Mouse (Mus musculus) heart, embryonic 11.5 days (tissue): Measurements from ENCODE around the gene Cplx1. TPM values are rescaled to one million over a fixed set of nuclear protein-coding genes. Genes with fewer than 3 reads are reported as not detected.
"Not testable (repeated sequence)": the region's sequence is repeated elsewhere in the genome, so short reads cannot be mapped to it uniquely, and the experiment has no call there.

Experiments used
- ATAC-seq: fragments of 200-750 bp; cut with Nextera tagmentation; replicated peaks from 2 replicates; pipeline ENCODE4 v1.8.0; 2017; ENCODE audit warnings: moderate library complexity; ENCODE audit not compliant: insufficient number of reproducible peaks, low FRiP score, low TSS enrichment
- H3K27ac ChIP-seq: fragments of 300-500 bp; sonication (generic); 2 replicates; pipeline ENCODE4 v1.5.1; 2014; ENCODE audit warnings: mild to moderate bottlenecking, low read depth, low read length
- H3K27me3 ChIP-seq: fragments of 300-500 bp; sonication (generic); 2 replicates; pipeline ENCODE4 v1.6.1; 2014; ENCODE audit warnings: mild to moderate bottlenecking, low read length, mixed read lengths; ENCODE audit not compliant: control insufficient read depth, insufficient read depth
- H3K36me3 ChIP-seq: fragments of 300-500 bp; sonication (generic); 2 replicates; pipeline ENCODE4 v1.6.1; 2014; ENCODE audit warnings: mild to moderate bottlenecking, low read length, moderate library complexity, mixed read lengths; ENCODE audit not compliant: control insufficient read depth, insufficient read depth
- H3K4me1 ChIP-seq: fragments of 300-500 bp; sonication (generic); 2 replicates; pipeline ENCODE4 v1.6.1; 2014; ENCODE audit warnings: low read length; ENCODE audit not compliant: control insufficient read depth, insufficient read depth
- H3K4me2 ChIP-seq: fragments of 300-500 bp; sonication (generic); 2 replicates; pipeline ENCODE4 v1.6.1; 2014; ENCODE audit warnings: mild to moderate bottlenecking, moderate library complexity
- H3K4me3 ChIP-seq: fragments of 300-500 bp; sonication (generic); 2 replicates; pipeline ENCODE4 v1.5.1; 2014; ENCODE audit warnings: low read depth, low read length
- H3K9ac ChIP-seq: fragments of 300-500 bp; sonication (generic); 2 replicates; pipeline ENCODE4 v1.6.1; 2014; ENCODE audit warnings: mild to moderate bottlenecking, low read depth, low read length, moderate library complexity
- H3K9me3 ChIP-seq: fragments of 300-500 bp; sonication (generic); replicated peaks from 2 replicates; pipeline ENCODE4 v1.6.1; 2016; ENCODE audit warnings: low read length; ENCODE audit not compliant: control insufficient read depth
- WGBS: fragments of 180-500 bp; shearing (Covaris S2); extraction: QIAGEN DNeasy Blood & Tissue Kit; methylation state at CpG from one replicate; pipeline ENCODE4 v1.1.7; 2014; ENCODE audit not compliant: insufficient replicate concordance; 5-methylcytosine and 5-hydroxymethylcytosine counted together
- polyA plus RNA-seq: library from polyadenylated mRNA; unstranded; fragments of >200 nt; fragmentation: Nextera tagmentation; extraction: Ambion mirVana; gene quantifications from 2 replicates; pipeline ENCODE4 v1.2.1, GENCODE M21; 2014

Gene Cplx1
- polyA plus RNA-seq, 1 experiment from 2014 or later: 0.59 TPM

DNA sequence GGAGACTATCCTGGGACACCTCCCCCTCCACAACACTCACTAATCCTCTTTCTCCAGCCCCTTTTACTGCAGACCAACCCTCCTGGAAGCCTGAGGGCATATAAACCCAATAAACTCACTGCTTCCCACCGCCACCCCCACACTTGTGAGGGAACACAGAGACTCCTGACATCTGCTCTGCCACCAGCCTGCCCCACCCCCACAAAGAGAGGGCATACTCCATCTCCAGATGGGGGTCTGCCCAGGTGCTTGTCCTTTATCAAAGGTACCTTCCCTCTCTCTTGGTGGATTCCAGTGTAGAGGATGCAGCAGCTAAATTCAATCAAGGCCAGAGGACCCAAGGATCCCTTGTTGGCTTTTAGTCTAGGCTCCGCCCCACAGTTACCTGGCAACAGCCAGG is 28.8 kb downstream of the Cplx1 start:
- Histone ChIP-seq H3K4me3 (no peak overlapping the region), H3K27me3 (no peaks in the 10 kb centered on the region), H3K27ac (no peak overlapping the region), H3K36me3 (no peaks in the 10 kb centered on the region), H3K4me2 (no peak overlapping the region), H3K9me3 (no peaks in the 10 kb centered on the region), H3K4me1 (no peaks in the 10 kb centered on the region), H3K9ac (no peak overlapping the region)
- WGBS: 64% methylated on average over 2 of the region's 2 CpGs
- ATAC-seq: no peak

DNA sequence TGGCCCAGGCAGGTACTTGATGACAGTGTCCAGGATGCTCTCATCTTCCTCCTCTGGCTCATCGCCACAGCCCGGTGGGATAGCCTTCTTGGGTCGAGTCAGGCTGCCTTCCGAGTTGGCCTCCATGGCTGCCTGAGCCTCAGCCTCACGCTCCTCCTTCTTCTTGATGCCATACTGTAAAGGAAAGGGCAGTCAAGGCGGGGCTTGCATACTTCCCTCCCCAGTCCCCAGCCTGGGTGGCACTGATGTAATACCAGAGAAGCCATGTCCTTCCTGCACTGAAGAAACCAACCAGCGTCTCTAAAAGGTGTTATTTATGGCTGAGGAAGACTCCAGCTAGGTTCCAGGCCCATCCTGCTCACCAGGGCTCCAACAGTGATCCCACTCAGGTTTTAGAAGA is 29.7 kb downstream of the Cplx1 start:
- Histone ChIP-seq H3K4me2 (no peak overlapping the region), H3K27me3 (no peaks in the 10 kb centered on the region), H3K36me3 (no peaks in the 10 kb centered on the region), H3K9ac (no peak overlapping the region), H3K27ac (no peak overlapping the region), H3K4me3 (no peak overlapping the region), H3K4me1 (no peaks in the 10 kb centered on the region), H3K9me3 (no peaks in the 10 kb centered on the region)
- ATAC-seq: no peak
- 73% methylated on average over 7 of the region's 7 CpGs for WGBS

DNA sequence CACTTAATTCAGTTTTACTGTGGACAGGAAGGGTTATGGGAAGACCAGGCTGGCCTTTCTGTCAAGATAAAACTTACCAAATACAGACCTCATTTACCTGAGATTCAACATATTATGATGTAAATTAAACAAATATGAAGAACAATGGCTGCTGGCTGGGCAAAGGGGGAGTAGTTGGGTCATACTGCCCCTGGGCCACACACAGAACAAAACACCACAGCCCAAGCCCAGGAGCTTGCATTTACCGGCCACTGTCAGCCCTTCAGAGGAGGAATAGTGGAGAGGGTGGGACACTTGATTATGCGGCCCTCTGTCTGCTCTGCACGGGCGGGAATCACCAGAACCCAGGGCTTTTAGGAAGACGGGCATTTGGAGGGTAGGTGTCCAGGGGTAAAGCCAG is 30.9 kb downstream of the Cplx1 start:
- Histone ChIP-seq H3K9me3 (no peaks in the 10 kb centered on the region), H3K4me3 (no peak overlapping the region), H3K36me3 (no peaks in the 10 kb centered on the region), H3K9ac (no peak overlapping the region), H3K27me3 (no peaks in the 10 kb centered on the region), H3K4me2 (no peak overlapping the region), H3K4me1 (no peaks in the 10 kb centered on the region), H3K27ac (no peak overlapping the region)
- 67% methylated on average over 5 of the region's 5 CpGs for WGBS
- no peak for ATAC-seq

DNA sequence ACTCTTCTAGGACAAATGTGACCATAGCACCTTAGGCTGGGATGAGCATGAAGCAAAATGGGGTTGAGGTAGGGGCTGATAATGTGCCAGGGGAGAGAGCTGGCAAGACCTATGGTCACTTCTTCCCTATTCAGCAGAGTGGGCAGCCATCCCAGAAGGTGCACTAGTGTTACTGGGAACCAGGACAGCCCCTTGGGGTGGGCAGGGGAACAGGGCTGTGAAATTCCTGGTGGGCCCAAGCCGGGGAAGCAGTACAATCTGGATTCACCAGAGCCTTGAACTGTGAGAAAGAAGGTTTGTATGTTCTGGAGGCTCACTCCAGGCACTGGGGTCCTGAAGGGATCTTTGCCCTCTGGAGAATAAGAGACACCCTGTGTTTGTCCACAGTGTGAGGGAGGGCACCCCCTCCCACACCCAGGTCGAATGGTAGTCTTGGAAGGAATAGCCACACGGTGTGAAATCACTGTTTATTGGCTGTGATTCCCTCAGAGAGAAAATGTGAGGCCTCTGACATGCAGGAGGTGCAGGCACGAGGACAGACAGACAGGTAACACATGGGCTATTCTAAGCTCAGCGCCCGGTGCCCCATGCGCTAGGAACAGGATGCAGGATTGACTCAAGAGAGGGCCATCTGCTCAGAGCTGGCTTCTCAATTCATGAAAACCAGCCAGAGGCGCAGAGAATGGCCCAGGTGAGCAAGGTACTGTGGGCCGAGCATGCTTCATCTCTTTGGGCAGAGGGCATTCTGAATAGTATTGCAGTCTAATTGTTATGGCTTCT is 31.5 kb downstream of the Cplx1 start:
- Histone ChIP-seq H3K27me3 (no peaks in the 10 kb centered on the region), H3K4me2 (no peak overlapping the region), H3K9me3 (no peaks in the 10 kb centered on the region), H3K27ac (no peak overlapping the region), H3K4me1 (no peaks in the 10 kb centered on the region), H3K36me3 (no peaks in the 10 kb centered on the region), H3K4me3 (no peak overlapping the region), H3K9ac (no peak overlapping the region)
- 77% methylated on average over 9 of the region's 9 CpGs for WGBS
- ATAC-seq: no peak

DNA sequence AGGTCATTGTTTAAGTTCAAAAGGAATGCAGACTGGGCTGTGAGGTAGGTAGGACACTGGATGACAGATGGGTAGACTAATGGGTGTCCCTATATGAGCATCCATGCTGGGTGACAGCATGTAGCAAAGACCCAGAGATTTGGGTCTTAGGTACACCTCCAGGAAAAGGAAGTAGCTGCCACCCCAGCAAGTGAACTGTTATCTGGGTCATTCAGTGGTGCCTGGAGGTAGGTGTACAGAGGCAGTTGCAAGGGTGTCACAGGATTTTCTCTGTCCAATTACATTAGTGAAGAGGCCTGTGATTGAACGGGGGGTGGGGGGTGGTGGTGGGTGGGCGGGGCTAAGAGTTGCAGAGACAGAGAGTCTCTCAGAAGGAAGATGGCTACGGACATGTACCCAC is 33.2 kb downstream of the Cplx1 start:
- H3K4me2 ChIP-seq: no peak overlapping the region
- WGBS: 83% methylated on average over 3 of the region's 3 CpGs
- H3K4me1 ChIP-seq: no peaks in the 10 kb centered on the region
- no peaks in the 10 kb centered on the region for H3K36me3 ChIP-seq
- no peak overlapping the region for H3K27ac ChIP-seq
- ATAC-seq: no peak
- H3K27me3 ChIP-seq: no peaks in the 10 kb centered on the region
- no peak overlapping the region for H3K9ac ChIP-seq
- no peaks in the 10 kb centered on the region for H3K9me3 ChIP-seq
- no peak overlapping the region for H3K4me3 ChIP-seq

DNA sequence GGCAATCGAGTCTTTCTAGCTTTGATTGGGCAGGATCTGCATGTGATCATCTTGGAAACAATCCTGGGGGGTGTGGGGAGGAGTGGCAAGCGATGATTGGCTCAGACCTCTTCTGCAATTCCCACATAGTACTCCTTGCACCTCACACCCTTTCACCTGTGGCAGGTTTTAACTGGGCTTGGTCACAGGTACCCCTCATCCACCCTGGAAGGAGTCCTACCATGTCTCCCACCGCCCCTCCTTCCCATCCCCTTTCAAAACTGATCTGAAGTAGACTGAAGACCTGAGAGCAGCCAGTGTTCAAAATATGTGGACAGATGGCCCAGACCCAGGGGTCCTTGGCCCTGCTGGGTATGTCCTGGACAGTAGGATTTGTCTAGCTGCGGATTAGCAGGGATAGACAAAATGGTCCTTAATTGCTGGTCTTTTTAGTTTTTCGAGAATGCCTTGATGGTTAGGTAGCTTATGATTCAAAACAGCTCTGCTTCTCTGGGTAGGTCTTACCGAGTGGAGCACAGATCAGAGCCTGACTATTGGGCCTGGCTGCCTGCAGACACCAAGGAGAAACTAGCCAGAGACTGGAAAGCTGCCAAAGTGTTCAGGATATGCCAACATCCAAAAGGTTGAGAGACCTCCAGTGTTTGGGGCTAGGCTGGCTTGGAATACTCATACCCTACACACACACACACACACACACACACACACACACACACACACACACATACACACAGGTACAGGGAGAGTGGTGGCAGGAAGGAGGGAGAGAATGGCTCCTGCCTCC is 34.1 kb downstream of the Cplx1 start:
- no peaks in the 10 kb centered on the region for H3K4me1 ChIP-seq
- WGBS: 65% methylated on average over 6 of the region's 6 CpGs
- H3K4me3 ChIP-seq: no peak overlapping the region
- no peak overlapping the region for H3K27ac ChIP-seq
- H3K9me3 ChIP-seq: no peaks in the 10 kb centered on the region
- H3K9ac ChIP-seq: no peak overlapping the region
- no peak for ATAC-seq
- H3K27me3 ChIP-seq: no peaks in the 10 kb centered on the region
- H3K36me3 ChIP-seq: no peaks in the 10 kb centered on the region
- H3K4me2 ChIP-seq: no peak overlapping the region

DNA sequence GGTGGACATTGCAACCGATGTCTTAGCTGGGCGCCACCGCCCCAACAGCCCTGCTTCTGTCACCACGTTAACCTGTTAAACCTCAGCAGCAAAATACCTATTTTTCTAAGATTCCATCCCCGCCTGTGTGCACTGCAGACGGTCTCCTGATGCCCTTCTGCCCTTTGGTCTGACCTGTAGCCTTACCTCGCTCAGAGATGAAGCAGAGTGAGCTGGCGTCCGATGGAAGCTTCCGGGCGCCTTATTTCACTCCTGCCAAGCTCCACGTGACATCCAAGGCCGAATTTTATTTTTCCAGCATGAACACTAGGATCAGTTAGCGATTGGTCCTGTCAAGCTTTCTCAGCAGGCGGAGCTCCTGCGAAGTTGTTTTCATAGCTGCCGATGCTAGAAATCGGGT is 47.5 kb downstream of the Cplx1 start:
- Histone ChIP-seq H3K4me1 (no peaks in the 10 kb centered on the region), H3K27ac (no peak overlapping the region), H3K4me2 (no peak overlapping the region), H3K36me3 (peaks cover 45% of the 10 kb centered on the region), H3K9ac (no peak overlapping the region), H3K4me3 (no peak overlapping the region), H3K27me3 (no peaks in the 10 kb centered on the region), H3K9me3 (no peaks in the 10 kb centered on the region)
- no peak for ATAC-seq
- 86% methylated on average over 18 of the region's 18 CpGs for WGBS

DNA sequence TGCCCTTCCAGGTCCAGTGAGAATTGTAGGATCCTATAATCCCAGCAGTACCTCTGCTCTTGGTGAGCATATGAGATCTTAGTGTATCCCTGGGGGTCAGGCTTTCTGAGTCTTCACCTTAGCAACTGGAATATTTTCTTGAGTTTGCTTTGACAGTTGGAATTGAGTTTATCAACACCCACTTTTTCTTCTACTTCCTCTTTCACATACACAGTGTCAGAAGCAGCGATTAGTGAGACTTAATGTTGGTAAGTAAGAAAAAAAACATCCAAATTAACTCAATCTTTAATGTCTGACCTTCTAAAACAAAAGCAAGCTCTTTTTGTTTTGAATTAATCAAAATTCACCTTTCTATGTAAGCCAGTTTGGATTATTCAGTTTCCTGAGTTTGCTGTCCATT is 48.3 kb downstream of the Cplx1 start:
- Histone ChIP-seq H3K4me2 (no peak overlapping the region), H3K9me3 (no peaks in the 10 kb centered on the region), H3K4me3 (no peak overlapping the region), H3K27ac (no peak overlapping the region), H3K9ac (no peak overlapping the region), H3K36me3 (peaks cover 48% of the 10 kb centered on the region), H3K27me3 (no peaks in the 10 kb centered on the region), H3K4me1 (no peaks in the 10 kb centered on the region)
- WGBS: 95% methylated on average over 1 of the region's 1 CpGs
- ATAC-seq: no peak

DNA sequence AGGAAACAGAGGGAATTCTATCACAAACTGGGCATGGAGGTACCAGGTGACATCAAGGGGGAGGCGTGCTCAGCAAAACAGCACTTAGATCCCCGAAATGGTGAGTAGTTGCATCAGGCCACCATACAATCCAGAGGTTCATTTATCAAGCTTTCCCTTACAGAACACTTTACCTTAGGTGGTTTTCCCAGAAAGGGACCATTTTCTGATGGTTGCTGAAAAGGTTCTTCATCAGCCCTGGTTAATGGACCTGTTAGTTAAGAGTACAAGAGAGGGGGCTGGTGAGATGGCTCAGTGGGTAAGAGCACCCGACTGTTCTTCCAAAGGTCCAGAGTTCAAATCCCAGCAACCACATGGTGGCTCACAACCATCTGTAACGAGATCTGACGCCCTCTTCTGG is 63.7 kb downstream of the Cplx1 start:
- not testable (repeated sequence) for ATAC-seq
- WGBS: 97% methylated on average over 5 of the region's 5 CpGs

More for the DNA sequence above, 63.7 kb downstream of the Cplx1 start:
- not testable (repeated sequence) for H3K27me3 ChIP-seq, H3K9ac ChIP-seq, H3K27ac ChIP-seq, H3K4me1 ChIP-seq, H3K4me3 ChIP-seq, H3K9me3 ChIP-seq, H3K4me2 ChIP-seq
- peaks cover 25% of the 10 kb centered on the region for H3K36me3 ChIP-seq
